Mouse (Mus musculus) common myeloid progenitor, adult 5-6 weeks (primary cell): Measurements from ENCODE around the gene Gm28051. TPM values are rescaled to one million over a fixed set of nuclear protein-coding genes. Genes with fewer than 3 reads are reported as not detected.

ENCODE experiments used
- ATAC-seq: replicated peaks from 2 replicates; pipeline ENCODE4 v1.8.0; 2016; ENCODE audit warnings: low read depth, mild to moderate bottlenecking, moderate TSS enrichment, inconsistent platforms; ENCODE audit not compliant: poor library complexity, severe bottlenecking
- total RNA-seq: library from RNA; stranded (forward); fragments of 200-1000, 187-1606 nt; gene quantifications from 2 replicates; pipeline ENCODE4 v1.2.3, GENCODE M21; 2017

Gene Gm28051
- total RNA-seq, 1 experiment from 2014 or later: not detected

DNA sequence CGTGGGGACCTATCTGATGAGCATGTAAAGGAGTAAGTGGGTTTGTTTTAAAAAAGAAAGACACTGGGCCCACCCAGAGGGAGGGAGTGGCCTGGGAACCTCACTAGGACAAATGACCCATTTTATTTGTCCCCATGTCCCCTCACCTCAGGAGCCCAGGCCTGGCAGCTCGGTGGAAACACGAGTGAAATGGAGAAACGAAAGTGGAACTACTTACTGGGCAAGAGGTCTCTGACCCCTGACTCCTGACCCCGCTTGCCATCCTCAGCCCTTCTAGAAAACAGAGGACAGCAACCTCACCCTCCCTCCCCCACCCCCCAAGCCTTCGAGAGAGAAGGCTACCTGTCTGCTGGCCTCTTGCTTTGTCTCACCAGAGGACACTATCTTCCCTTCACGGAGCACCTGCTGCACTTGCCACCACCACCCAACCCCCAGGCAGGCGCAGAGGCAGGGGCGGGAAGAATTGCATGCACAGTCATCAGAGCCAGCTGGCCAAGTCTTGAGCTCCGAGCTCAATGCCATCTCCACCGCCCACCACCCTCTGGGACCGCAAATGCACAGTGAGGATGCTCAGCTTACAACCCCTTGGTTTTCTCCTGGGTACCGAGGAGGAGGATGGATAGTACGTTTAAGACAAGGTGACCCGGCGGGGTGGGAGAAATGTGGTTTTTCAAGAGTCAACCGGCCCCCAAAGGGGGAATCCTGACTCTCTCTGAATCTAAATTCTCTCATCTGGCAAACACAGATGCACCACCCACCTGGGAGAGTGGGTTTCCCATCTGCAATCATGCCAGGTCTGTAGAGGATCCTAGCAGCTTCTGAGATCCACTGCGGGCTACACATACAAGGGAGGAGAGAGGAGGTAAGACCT, 62.0 kb downstream of the Gm28051 start:
- no peak for ATAC-seq

DNA sequence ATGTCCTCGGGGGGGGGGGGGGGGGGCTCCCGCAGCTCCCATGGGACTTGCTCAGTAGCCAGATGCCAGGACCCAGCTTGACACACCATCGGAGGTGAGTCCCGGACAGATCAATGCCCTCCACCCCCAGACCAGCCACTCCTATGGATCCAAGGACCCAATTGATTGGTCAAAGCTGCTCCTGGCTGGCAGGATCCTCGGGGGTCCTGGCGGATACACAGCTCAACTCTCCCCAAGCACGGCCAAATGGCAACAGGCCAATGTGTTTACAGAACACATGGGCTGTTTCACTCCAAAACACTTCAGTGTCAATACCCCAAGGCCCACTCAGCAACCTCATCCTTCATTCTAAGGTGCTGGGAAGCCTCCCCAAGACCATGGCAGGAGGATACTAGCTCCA, 65.8 kb downstream of the Gm28051 start:
- ATAC-seq: no peak

- ATAC-seq: 0 out of 2 replicates have a peak, but pooled peaks have one; percentile 23
These were observed 66.4 kb downstream of the Gm28051 start for GRCm38 (mm10) chr12:102691180-102691579.

- peak; percentile 93 for ATAC-seq
These were observed 67.6 kb downstream of the Gm28051 start for GRCm38 (mm10) chr12:102689773-102690563.

- ATAC-seq: no peak
These were observed 71.2 kb downstream of the Gm28051 start for GRCm38 (mm10) chr12:102686321-102686720.

GRCm38 (mm10) chr12:102685523-102685931, 72.0 kb downstream of the Gm28051 start:
- ATAC-seq: no peak

GRCm38 (mm10) chr12:102684720-102685386, 72.7 kb downstream of the Gm28051 start:
- no peak for ATAC-seq

DNA sequence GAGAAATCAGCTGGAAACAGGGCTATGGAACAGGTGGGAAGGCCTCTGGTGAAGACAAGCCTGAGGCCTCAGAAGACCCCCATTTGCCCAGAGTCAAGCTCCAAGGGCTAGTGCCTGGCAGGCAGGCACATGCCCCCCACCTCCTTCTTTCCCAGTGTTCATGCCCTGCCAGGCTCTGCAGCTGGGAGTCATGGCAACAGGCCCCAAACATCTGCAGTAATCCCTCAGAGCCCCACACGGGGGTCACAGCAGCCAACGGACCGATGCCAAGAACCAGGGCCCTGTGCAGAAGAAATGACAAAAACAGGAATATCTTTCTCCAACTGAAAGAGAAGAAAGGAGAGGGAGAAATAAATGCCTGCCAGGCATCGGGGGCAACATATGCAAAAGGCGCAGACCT, 73.6 kb downstream of the Gm28051 start:
- ATAC-seq: no peak

DNA sequence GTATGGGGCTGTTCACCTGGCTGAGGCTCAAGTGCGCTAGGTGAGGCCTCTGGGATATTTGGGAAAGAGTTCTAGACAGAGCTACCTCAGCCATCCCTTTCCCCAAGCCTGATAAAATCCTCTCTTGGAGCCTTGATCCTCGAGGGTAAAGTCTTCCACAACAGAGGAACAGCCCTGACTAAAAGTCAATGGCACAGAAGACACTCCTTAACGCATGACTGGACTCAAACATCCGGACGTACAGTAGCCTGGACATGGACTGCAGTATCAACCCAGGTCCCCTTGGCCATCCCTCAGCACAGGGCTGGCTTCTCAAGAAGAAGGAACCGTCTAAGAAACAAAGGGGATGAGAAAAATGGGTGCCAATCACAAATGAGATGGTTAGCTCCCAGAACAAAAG, 74.1 kb downstream of the Gm28051 start:
- ATAC-seq: no peak

- no peak for ATAC-seq
These were observed 74.8 kb downstream of the Gm28051 start for GRCm38 (mm10) chr12:102682722-102683299.

DNA sequence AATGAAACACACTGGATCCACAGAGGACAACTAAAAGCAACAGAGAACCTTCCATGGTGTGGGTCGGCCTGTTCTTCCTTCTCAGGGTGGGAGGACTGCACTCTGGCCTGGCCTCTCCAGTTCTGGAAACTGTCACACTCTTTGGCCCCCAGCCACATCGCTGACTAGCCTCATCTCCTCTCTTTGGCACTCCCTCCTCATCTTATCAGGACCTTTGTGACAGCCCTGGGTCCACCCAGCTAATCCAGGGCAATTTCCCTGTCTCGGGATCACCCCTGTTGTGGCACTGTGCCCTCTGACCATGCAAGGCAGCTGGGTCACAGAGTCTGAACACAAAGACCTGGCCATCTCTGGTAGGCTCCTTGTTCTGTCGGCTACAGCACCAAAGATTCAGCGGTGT, 75.5 kb downstream of the Gm28051 start:
- no peak for ATAC-seq

DNA sequence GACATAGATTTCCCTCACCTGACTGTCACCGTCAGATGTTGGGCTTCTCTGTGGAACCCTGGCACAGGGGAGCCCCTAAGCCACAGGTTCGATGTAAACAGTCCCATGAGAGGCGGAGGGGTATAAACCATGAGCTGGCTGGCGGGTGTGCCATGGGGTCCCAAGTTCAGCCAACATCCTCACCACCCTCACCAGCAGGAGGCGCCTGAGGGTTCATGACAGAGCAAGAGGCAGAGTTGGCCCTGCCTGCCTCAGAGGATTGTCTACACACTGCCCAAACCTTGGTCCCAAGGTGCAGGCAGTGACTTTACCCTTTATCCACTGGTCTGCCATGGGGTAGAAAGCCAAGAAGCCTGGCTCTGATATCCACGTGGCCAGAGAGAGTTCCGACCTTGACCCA, 76.0 kb downstream of the Gm28051 start:
- ATAC-seq: peak; percentile 53

- ATAC-seq: no peak
These were observed 78.7 kb downstream of the Gm28051 start for GRCm38 (mm10) chr12:102678820-102679219.

DNA sequence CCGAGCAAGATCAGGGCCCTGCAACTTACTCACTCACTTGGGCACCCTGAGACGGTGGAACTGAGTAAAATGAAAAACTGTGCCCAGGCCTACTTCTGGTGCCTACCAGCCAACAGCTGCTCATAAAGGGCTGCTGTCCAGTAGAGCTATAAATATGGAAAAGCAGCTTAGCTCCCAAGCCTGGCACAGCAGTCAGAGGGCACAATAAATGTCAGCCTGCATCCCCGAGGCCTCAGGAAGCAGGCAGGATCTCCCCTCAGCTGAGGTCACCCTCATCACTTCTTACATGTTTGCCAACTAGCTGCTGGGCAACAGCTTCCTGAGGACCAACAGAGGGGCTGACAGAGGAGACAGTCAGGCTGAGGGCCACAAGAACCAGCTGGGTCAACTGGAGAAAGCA, 80.5 kb downstream of the Gm28051 start:
- ATAC-seq: no peak

DNA sequence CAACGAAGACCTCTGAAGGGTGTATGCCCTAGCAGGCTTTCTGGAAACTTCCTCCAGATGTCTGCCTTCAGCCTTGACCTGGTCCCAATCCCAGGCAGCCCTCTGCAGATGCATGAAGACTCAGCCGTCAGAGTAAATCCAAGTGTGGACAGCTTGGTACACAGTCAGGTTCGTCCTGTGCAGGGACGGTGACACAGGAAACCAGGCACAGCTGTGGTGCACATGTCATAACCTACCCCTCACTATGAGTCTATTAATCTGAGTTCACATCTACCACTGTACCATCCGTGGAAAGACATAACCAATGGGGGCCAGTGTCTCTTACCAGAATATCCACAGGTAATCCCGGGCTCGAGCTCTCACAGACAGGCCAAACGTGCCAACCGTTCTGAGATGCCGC, 83.0 kb downstream of the Gm28051 start:
- ATAC-seq: peak; percentile 22; the same call in 1 of the 2 replicates

DNA sequence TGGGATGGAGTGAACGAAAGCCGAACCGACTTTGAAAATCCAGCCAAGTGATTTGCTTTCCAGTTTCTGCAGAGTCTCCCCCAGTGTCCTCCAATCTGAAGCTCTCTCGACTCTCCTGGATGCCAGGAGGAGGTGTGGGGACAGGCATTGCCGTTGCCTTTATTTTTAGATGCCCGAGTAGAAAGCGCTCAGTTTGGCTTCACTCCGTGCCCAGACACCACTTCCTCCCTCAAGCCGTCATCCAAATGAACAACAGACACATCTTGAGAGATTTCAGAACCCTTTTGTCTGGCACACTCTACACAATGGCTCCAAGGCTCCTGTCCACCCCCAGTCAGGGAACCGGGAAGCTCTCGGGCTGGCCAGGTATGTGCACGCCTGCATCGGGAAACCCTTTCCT, 83.4 kb downstream of the Gm28051 start:
- 0 out of 2 replicates have a peak, but pooled peaks have one; percentile 0 for ATAC-seq

GRCm38 (mm10) chr12:102672857-102673839, 84.4 kb downstream of the Gm28051 start:
- ATAC-seq: no peak

- ATAC-seq: peak; percentile 52
These were observed 85.4 kb downstream of the Gm28051 start for GRCm38 (mm10) chr12:102672176-102672575.

DNA sequence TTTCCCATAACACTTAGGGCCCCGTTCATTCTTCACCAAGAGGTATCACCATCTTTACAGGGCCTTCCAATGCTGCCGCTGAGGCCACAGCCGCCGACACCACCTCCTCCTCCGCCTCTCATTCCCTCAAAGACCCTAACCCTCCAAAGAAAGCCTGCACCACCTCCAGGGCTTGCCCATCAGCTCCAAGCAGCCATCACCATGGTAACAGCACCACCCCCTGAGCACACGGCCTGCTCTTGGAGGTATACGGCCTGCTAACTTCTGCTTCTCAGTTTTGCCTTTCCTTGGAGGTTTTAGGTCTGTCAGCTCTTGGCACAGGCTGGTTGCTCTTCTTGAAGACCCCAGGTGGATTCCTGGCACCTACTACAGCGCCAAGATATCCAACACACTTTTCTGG, 86.7 kb downstream of the Gm28051 start:
- peak; percentile 43 for ATAC-seq
